Mouse (Mus musculus): ENCODE measurements around the gene Setmar. TPM values are rescaled to one million over a fixed set of nuclear protein-coding genes. Genes with fewer than 3 reads are reported as not detected.

Gene Setmar
- polyA plus RNA-seq, 1 experiment: 1.7 TPM

DNA sequence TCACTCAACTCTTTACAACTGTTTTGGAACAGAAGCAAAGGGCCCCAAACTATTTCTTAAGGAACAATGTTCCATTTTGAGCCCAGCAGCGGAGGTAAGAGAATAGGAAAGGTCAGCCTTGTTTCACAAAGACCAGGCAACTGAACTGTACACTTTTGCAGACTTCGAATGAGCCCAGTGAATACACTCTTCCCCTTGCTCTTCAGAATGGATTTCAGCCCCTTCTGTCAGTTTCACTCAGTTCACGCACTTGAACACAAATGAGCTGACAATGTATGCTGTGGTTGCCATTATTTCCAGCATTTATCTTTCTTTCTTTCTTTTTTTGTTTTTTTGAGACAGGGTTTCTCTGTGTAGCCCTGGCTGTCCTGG lies 34.0 kb downstream of the Setmar start:
- no peak overlapping the region for H3ac ChIP-seq (ENCODE audit: control insufficient read depth, insufficient read length)
- H3K4me3 ChIP-seq: no peak overlapping the region
- H3K4me2 ChIP-seq (ENCODE audit: low read depth): peak overlapping the region; percentile 57
- TF ChIP-seq MAX (IDR thresholded peaks at IDR 0.05; ENCODE audit: low read depth) (no peak), POLR2A (IDR thresholded peaks at IDR 0.05; ENCODE audit: insufficient read length, low read depth) (no peak)
- no peaks in the 10 kb centered on the region for H3K27me3 ChIP-seq (ENCODE audit: control insufficient read depth, insufficient read depth, insufficient read length)
- H3K36me3 ChIP-seq (ENCODE audit: control insufficient read depth, insufficient read depth): no peaks in the 10 kb centered on the region
- no peaks in the 10 kb centered on the region for H3K79me2 ChIP-seq (ENCODE audit: control insufficient read depth, insufficient read depth)

DNA sequence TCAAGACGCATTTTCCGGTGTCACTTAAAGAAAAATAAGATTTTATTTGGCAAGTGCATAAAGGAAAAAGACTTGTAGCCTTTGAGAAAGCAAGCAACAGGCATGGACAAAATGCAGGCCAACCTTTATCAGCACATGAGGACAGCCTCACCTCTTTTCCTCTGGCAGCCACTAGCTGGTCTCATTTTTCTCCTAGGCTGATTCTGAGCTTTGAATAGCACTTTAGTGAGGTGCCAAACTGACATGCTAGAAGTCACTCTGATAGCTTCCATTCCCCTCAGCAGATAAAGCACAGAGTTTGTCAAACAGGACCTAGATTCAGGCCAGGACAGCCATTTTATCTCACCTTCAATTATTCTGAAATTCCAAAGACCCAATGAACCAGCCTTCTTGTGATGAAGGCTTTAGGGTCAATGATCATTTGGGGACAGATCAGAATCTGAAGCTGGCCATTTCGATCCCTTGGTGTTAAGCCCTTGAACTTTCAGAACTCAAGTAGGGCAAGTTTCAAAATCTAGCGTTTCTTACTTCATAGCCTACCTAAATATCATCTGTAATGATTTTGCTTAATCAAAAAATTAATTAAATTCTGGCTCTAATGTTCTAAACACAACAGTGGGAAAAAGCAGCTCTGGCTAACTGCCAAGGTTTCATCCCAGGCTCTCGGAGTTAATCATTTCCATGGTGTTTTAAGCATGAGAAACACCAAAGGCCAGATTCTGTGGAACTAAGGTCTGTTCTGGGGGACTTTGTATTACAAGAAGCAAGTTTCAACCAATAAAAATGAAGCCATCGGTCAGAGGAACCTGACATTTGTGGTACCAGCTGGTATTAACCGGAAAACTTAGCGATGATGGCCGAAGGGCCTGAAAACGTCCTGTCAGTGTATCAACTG lies 37.3 kb downstream of the Setmar start:
- Histone ChIP-seq H3K4me2 (ENCODE audit: low read depth) (no peak overlapping the region), H3K36me3 (ENCODE audit: control insufficient read depth, insufficient read depth) (no peaks in the 10 kb centered on the region), H3ac (ENCODE audit: control insufficient read depth, insufficient read length) (no peak overlapping the region), H3K4me3 (no peak overlapping the region), H3K27me3 (ENCODE audit: control insufficient read depth, insufficient read depth, insufficient read length) (no peaks in the 10 kb centered on the region), H3K79me2 (ENCODE audit: control insufficient read depth, insufficient read depth) (no peaks in the 10 kb centered on the region)
- TF ChIP-seq MYOD1 (IDR thresholded peaks at IDR 0.05; ENCODE audit: control insufficient read depth in 1 of 3, insufficient read length in 2 of 3, low read depth in 2 of 3): no peak
- no peak for TF ChIP-seq POLR2A (IDR thresholded peaks at IDR 0.05; ENCODE audit: insufficient read length, low read depth)
- TF ChIP-seq TCF3 (IDR thresholded peaks at IDR 0.05; ENCODE audit: insufficient read length, low read depth): no peak
- TF ChIP-seq USF1 (IDR thresholded peaks at IDR 0.05; ENCODE audit: low read depth): no peak
- no peak for TF ChIP-seq CEBPB (IDR thresholded peaks at IDR 0.05; ENCODE audit: insufficient read depth, poor library complexity, severe bottlenecking)
- no peak for TF ChIP-seq MAX (IDR thresholded peaks at IDR 0.05; ENCODE audit: low read depth)
- TF ChIP-seq SRF (IDR thresholded peaks at IDR 0.05; ENCODE audit: control insufficient read depth, insufficient read length, low read depth): no peak
- TF ChIP-seq POLR2AphosphoS2 (IDR thresholded peaks at IDR 0.05; ENCODE audit: insufficient read length, low read depth): no peak
- TF ChIP-seq TCF12 (IDR thresholded peaks at IDR 0.05; ENCODE audit: insufficient read depth, poor library complexity, severe bottlenecking): no peak
- no peak for TF ChIP-seq E2F4 (IDR thresholded peaks at IDR 0.05; ENCODE audit: insufficient read depth)
- TF ChIP-seq MYOG (IDR thresholded peaks at IDR 0.05; ENCODE audit: control insufficient read depth in 1 of 3, insufficient read depth in 1 of 3, insufficient read length in 2 of 3, low read depth in 2 of 3): no peak
- no peak for TF ChIP-seq REST (IDR thresholded peaks at IDR 0.05; ENCODE audit: insufficient read depth, insufficient read length)

DNA sequence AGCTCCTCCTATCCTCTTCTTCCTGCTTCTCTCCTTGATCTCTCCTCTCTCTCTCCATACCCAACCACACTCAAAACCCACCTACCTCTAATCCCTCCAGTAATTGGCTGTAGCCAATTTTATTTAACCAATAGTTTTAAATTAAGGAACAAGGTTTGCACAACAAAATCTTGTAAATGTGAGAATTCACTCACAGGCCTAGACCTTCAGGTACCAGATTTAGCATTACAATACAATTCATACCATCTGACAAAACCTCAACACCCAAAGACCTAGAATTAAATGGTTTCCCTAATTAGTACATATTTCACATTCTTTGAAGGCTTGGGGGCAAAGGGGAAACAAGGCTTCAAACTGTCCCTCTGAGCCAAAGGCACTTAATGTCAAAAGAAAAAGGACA lies 42.5 kb downstream of the Setmar start:
- TF ChIP-seq MYOG (IDR thresholded peaks at IDR 0.05; ENCODE audit: control insufficient read depth in 1 of 3, insufficient read depth in 1 of 3, insufficient read length in 2 of 3, low read depth in 2 of 3) (no peak), E2F4 (IDR thresholded peaks at IDR 0.05; ENCODE audit: insufficient read depth) (no peak), USF1 (IDR thresholded peaks at IDR 0.05; ENCODE audit: low read depth) (no peak), TCF12 (IDR thresholded peaks at IDR 0.05; ENCODE audit: insufficient read depth, poor library complexity, severe bottlenecking) (no peak), POLR2A (IDR thresholded peaks at IDR 0.05; ENCODE audit: insufficient read length, low read depth) (no peak), TCF3 (IDR thresholded peaks at IDR 0.05; ENCODE audit: insufficient read length, low read depth) (no peak), SRF (IDR thresholded peaks at IDR 0.05; ENCODE audit: control insufficient read depth, insufficient read length, low read depth) (no peak)
- no peak overlapping the region for H3ac ChIP-seq (ENCODE audit: control insufficient read depth, insufficient read length)
- no peak overlapping the region for H3K4me3 ChIP-seq
- H3K79me2 ChIP-seq (ENCODE audit: control insufficient read depth, insufficient read depth): no peaks in the 10 kb centered on the region
- no peaks in the 10 kb centered on the region for H3K36me3 ChIP-seq (ENCODE audit: control insufficient read depth, insufficient read depth)
- no peak overlapping the region for H3K4me2 ChIP-seq (ENCODE audit: low read depth)
- no peaks in the 10 kb centered on the region for H3K27me3 ChIP-seq (ENCODE audit: control insufficient read depth, insufficient read depth, insufficient read length)

DNA sequence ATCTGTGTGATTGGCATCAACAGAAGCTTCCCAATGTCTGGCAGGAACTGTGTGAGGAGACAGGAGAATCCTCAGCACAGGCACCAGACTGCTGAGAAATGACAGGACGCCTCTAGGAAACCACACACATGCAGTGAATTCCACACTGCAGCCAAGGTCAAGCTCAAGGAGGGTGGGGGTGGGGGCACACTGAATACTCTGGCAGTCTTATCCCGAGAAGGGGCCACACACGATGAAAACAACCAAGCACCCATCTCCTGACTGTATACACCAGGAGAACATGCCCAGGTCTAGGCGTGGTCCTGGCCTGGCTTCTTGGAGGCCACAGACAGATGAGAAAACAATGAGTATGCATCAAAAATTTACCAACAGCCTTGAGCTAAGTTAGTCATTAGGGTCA lies 45.5 kb downstream of the Setmar start:
- Histone ChIP-seq H3K36me3 (ENCODE audit: control insufficient read depth, insufficient read depth) (no peaks in the 10 kb centered on the region), H3K4me2 (ENCODE audit: low read depth) (no peak overlapping the region), H3K27me3 (ENCODE audit: control insufficient read depth, insufficient read depth, insufficient read length) (no peaks in the 10 kb centered on the region), H3K4me3 (no peak overlapping the region), H3ac (ENCODE audit: control insufficient read depth, insufficient read length) (no peak overlapping the region), H3K79me2 (ENCODE audit: control insufficient read depth, insufficient read depth) (no peaks in the 10 kb centered on the region)
- no peak for TF ChIP-seq USF1 (IDR thresholded peaks at IDR 0.05; ENCODE audit: low read depth)
- TF ChIP-seq E2F4 (IDR thresholded peaks at IDR 0.05; ENCODE audit: insufficient read depth): no peak
- TF ChIP-seq TCF3 (IDR thresholded peaks at IDR 0.05; ENCODE audit: insufficient read length, low read depth): no peak
- no peak for TF ChIP-seq MYOG (IDR thresholded peaks at IDR 0.05; ENCODE audit: control insufficient read depth in 1 of 3, insufficient read depth in 1 of 3, insufficient read length in 2 of 3, low read depth in 2 of 3)
- no peak for TF ChIP-seq MAX (IDR thresholded peaks at IDR 0.05; ENCODE audit: low read depth)
- no peak for TF ChIP-seq CEBPB (IDR thresholded peaks at IDR 0.05; ENCODE audit: insufficient read depth, poor library complexity, severe bottlenecking)
- no peak for TF ChIP-seq SRF (IDR thresholded peaks at IDR 0.05; ENCODE audit: control insufficient read depth, insufficient read length, low read depth)
- no peak for TF ChIP-seq TCF12 (IDR thresholded peaks at IDR 0.05; ENCODE audit: insufficient read depth, poor library complexity, severe bottlenecking)
- no peak for TF ChIP-seq POLR2A (IDR thresholded peaks at IDR 0.05; ENCODE audit: insufficient read length, low read depth)
- TF ChIP-seq MYOD1 (IDR thresholded peaks at IDR 0.05; ENCODE audit: control insufficient read depth in 1 of 3, insufficient read length in 2 of 3, low read depth in 2 of 3): no peak
- TF ChIP-seq POLR2AphosphoS2 (IDR thresholded peaks at IDR 0.05; ENCODE audit: insufficient read length, low read depth): no peak
- TF ChIP-seq REST (IDR thresholded peaks at IDR 0.05; ENCODE audit: insufficient read depth, insufficient read length): no peak

DNA sequence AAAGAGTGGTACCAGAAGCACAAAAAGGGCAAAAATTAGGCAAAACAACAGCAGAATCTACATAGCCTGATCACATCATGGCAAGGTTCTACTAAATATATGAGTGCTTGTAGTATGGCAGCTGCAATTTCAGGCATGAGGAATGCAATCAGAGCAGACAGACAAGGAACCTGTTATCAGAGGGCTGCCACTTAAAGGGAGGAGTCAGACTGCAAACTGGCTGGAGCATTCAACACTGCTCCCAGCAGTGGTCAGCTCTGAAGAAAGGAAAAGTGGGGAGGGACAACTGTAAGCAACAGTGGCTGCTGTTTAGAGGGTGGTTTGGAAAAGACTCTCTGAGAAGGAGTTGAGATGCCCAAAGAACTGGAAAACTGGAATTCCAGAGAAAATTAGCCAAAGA lies 46.8 kb downstream of the Setmar start:
- Histone ChIP-seq H3K4me3 (no peak overlapping the region), H3K4me2 (ENCODE audit: low read depth) (no peak overlapping the region), H3K79me2 (ENCODE audit: control insufficient read depth, insufficient read depth) (no peaks in the 10 kb centered on the region), H3K27me3 (ENCODE audit: control insufficient read depth, insufficient read depth, insufficient read length) (no peaks in the 10 kb centered on the region), H3K36me3 (ENCODE audit: control insufficient read depth, insufficient read depth) (no peaks in the 10 kb centered on the region), H3ac (ENCODE audit: control insufficient read depth, insufficient read length) (no peak overlapping the region)
- TF ChIP-seq SRF (IDR thresholded peaks at IDR 0.05; ENCODE audit: control insufficient read depth, insufficient read length, low read depth) (no peak), MYOG (IDR thresholded peaks at IDR 0.05; ENCODE audit: control insufficient read depth in 1 of 3, insufficient read depth in 1 of 3, insufficient read length in 2 of 3, low read depth in 2 of 3) (no peak), TCF12 (IDR thresholded peaks at IDR 0.05; ENCODE audit: insufficient read depth, poor library complexity, severe bottlenecking) (no peak), E2F4 (IDR thresholded peaks at IDR 0.05; ENCODE audit: insufficient read depth) (no peak), MAX (IDR thresholded peaks at IDR 0.05; ENCODE audit: low read depth) (no peak), USF1 (IDR thresholded peaks at IDR 0.05; ENCODE audit: low read depth) (no peak), POLR2AphosphoS2 (IDR thresholded peaks at IDR 0.05; ENCODE audit: insufficient read length, low read depth) (no peak), REST (IDR thresholded peaks at IDR 0.05; ENCODE audit: insufficient read depth, insufficient read length) (no peak), MYOD1 (IDR thresholded peaks at IDR 0.05; ENCODE audit: control insufficient read depth in 1 of 3, insufficient read length in 2 of 3, low read depth in 2 of 3) (no peak), POLR2A (IDR thresholded peaks at IDR 0.05; ENCODE audit: insufficient read length, low read depth) (no peak), CEBPB (IDR thresholded peaks at IDR 0.05; ENCODE audit: insufficient read depth, poor library complexity, severe bottlenecking) (no peak), TCF3 (IDR thresholded peaks at IDR 0.05; ENCODE audit: insufficient read length, low read depth) (no peak)
